Mouse (Mus musculus): ENCODE measurements around the gene Rad23b.
"Not testable (repeated sequence)": the region's sequence is repeated elsewhere in the genome, so short reads cannot be mapped to it uniquely, and the experiment has no call there.

Rad23b gene

GRCm38 (mm10) chr4:55355845-55356244, 6.0 kb downstream of the Rad23b start:
- DNase-seq: no peak

DNA sequence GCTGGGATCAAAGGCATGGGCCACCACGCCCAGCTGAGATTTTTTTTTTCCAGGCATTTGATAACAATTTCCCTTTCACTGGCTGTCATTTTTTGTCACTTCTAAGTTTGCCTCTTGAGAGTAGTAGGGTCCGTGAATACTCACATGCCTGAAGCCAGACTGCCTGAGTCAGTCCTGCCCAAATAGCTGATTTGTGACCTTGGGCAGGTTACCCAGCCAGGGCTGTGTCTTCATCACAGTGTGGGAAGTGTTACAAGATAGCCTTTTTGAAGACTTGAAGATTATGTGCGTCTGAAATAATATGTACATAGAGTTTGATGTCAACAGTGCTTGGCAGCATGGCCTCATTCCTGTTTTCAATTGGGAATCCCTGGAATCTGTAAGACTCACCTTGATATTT, 6.9 kb downstream of the Rad23b start:
- DNase-seq: no peak

- no peak for DNase-seq
Measured at GRCm38 (mm10) chr4:55363866-55364265, 14.0 kb downstream of the Rad23b start.

DNA sequence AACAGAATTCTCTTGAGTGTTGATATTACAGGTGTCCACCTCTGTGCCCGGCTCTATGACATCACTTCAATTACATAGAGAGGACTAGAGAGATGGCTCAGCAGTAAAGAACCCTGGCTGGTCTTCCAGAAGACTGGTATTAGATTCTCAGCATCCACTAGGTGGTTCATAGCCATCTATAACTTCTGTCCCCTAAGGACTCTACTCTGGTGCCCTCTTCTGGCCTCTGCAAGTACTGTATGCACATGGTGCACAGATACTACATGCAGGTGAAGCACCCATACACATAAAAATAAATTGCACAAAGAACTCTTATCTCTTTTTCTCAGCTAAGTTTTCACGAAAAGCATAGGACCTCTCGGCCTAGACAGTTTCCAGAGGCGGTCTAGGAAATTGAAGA, 14.5 kb downstream of the Rad23b start:
- DNase-seq: no peak

- no peak for DNase-seq
Measured at GRCm38 (mm10) chr4:55366014-55366413, 16.2 kb downstream of the Rad23b start.

GRCm38 (mm10) chr4:55370127-55370526, 20.3 kb downstream of the Rad23b start:
- DNase-seq: no peak

DNA sequence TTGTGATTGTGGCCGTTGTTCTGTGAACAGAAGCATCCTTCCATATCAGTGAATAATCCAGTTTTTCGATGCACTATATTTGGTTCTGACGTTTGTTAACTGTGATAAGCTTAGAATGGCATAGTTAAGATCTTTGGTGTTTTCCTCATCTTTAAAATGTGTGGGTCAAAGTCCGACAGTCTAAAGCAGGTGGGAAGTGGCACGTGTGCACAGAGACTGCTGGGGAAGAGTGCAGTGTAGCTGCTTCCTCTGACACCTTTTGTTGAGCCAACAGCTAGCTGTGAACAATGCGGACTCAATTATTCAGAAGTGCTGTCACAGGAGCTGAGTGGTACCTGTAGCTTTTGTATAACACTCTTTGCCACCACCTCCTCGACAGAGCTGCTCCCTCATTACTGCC, 21.5 kb downstream of the Rad23b start:
- DNase-seq: no peak

- DNase-seq: no peak
Measured at GRCm38 (mm10) chr4:55382350-55382749, 32.5 kb downstream of the Rad23b start.

- DNase-seq: no peak
Measured at GRCm38 (mm10) chr4:55386768-55387167, 36.9 kb downstream of the Rad23b start.

DNA sequence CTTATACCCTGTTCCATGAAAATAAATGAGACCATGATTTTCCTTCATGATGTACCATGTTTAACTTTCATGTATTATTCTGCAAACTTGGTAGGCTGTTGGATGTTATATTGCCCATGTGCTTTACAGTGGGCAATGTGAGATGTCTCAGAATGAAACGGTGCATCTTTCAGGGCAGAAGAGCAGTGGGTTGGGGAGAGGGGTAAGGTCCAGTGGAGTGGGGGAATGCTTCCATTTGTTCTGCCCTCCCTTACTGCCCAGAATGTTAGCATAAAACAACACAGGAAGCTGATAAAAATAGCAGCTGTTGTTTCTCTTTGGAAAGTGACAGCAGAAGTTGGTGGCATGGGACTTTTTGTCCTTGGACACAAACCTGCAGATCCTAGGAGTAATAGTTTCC, 41.6 kb downstream of the Rad23b start:
- no peak for DNase-seq

DNA sequence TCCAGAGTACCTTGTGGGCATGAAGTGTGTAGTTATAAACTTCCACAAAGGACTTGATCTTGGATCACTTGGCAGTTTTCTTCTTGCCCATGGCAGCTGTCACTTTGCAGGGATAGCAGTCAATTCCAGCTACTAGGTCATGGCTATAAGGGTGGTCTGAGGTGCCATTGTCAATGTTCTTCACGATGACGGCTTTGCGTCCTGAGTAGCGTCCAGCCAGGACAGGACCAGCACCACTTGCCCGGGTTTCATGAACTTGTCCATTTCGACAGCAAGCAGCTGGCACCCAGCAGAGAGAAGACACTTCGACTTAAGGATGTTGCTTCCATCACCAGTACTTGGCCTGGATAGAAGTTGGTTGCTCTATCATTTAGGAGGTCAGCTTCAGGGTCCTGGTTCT, 42.6 kb downstream of the Rad23b start:
- DNase-seq: no peak

DNA sequence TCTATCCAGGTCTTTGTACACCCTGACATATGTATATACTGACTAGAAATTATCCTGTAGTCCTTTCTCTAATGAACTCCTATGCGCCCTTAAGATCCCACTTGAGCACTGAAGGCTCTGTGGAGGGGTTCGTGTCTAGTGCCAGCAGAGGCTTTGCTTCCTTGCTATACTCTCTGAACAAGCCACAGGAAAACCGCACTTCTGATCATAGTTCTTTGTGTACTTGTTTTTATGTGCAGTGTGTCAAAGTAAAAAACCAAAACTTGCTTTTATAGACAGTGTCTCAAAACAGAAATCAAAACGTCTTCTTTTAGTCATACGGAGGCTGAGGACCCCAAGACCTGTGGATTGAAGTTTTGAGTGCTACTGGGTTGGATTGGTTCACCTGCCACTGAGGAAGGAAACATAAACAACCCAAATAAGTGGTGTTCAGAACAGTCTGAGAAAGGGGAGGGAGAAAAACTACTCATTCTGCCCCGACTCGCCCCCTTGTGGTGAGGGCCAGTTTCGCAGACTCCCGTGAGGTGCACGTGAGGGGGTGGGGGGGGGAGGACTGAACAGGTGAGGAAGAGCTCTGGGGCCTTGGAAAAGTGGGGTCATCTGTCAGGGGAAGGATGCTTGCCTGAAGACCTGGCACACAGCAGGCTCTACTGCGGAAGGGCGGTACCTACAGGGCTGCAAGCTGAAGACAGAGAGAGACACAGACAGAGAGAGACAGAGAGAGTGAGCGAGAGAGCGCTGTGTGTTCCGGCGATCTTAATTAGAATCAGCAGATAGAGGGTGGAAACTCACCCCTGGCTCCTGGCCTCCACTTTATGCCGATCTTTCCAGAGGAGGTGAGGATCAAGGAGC, 48.3 kb downstream of the Rad23b start:
- DNase-seq: no peak

DNA sequence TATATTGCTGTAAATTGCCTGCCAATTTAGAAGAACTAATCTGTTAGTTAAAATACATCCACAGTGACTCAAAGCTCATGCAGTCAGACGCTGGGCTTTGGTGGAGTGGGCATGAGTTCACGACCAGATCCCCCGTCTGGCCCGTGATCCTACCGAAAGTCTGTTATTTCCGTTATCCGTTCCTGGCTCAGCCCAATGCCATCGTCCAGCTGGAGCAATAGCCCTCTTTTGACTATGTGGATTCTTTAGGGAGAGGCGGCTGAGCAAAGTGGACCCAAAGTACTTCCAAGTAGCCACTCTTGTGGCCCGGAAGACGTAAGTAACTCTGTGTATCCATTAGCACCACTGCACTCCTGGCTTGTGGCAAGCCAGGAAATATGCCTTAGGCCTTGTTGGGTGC, 49.1 kb downstream of the Rad23b start:
- no peak for DNase-seq

DNA sequence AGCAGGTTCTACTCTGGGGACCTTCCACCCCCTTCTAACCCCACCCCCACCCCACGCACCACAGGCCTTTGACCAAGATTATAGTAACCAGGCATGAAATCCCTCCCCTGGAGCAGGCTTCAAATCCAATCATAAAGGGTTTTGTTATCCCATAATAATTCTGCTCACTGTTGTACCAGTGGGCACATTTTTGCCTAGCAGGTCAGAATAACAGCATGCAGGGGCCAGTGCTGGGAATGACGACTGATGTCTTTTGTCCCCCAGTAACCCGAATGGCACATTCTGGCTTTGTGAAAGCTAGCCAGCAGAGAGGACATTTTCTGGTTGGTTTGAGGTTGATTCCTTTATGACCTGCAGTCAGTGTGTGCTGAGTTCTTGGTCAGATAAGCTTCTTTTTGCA, 55.5 kb downstream of the Rad23b start:
- DNase-seq: no peak

DNA sequence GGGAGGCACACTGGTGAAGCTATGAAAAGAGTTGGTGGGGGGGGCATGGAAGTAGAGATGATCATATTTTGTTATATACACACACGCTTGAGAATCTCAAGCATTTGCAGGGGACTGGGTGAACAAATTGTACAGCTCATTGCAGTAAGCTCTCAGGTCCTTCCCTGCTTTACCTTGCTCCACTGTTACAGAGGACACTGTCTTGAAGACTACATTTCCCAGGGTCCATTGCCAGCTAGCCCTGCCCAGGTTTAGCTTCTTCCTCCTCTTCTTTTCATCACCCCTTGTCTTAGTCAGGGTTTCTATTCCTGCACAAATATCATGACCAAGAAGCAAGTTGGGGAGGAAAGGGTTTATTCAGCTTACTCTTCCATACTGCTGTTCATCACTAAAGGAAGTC, 56.7 kb downstream of the Rad23b start:
- no peak for DNase-seq

DNA sequence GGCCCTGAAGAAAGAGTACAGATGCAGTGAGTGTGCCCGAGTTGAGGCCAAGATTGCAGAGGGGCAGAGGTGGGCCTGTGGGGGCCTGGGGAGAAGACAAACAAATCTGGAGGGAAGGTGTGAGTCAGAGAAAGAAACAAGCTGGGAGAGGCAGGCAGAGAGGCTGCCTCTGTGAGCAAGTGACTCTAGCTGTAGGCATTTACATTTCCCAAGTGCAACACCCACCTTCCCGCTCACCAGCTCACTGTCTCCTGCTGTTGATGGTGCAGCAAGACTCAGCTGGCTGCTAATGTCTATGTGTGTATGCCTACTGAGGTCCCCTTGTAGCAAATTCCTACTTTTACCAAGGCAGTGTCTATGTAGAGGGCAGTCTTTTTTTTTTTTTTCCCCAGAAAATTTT, 58.2 kb downstream of the Rad23b start:
- no peak for DNase-seq

GRCm38 (mm10) chr4:55409025-55409424, 59.2 kb downstream of the Rad23b start:
- DNase-seq: no peak

- not testable (repeated sequence) for DNase-seq
Measured at GRCm38 (mm10) chr4:55409578-55410224, 59.9 kb downstream of the Rad23b start.

DNA sequence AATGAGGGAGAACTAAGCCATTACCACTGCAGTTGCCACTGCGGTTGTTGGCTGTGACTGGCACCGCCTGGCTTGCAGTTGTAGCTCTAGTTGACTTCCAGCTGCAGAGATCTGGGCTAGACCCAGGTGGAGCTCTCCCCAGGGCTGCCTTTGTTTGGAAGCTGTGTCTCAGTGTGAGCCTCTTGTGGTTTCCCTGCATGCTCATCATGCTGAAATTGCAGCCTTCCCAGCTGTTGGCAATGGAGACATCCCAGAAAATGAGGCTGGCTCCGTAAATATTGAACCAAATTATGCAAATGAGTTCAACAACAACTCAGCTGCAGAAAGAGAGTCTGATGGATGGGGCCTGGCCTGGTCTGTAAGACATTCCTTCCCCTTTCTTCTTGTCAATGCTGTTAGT, 66.0 kb downstream of the Rad23b start:
- DNase-seq: no peak

DNA sequence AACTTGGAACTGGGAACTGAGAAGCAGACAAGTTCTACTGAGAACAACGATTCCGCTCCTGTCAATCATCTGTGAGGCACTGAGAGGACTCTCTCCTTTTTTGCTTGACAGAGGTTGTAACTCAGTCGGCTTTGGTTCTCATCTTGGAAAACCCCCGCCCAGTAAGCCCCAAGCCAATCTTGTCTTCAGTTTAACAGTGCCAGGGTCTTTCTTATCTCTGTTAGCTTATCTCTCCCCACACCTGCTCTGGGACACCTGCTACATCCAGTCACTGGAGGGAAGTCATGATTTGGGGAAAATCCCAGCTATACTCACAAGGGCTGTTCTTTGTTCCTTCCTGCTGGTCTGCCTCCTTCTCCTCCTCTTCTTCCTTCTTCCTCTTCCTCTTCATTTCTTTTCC, 76.4 kb downstream of the Rad23b start:
- no peak for DNase-seq
